In the genomic region with DNA sequence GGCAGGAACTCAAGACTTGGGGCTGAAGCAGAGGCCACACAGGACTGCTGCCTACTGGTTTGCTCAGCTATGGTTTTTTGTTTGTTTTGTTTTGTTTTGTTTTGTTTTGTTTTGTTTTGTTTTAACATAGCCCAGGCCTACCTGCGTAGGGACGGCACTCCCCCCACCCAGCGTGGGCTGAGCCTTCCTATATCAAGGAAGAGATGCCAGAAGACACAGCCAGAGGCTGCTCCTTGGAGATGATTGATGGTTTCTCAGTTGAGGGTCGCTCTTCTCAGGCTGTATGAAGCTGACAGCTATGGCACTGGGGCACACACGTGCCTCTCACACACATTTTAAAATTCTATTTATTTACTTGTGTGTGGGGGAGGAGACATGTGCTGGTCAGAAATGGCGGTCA, we compare ENCODE assay signal across 13 mouse cellular contexts.
"Had no signal": no experiment of that assay in that cellular context is flagged by ENCODE, and none has a peak within 500 bp of the region (broad histone marks: within the 10 kb centered on the region; RNA-seq: fewer than 3 reads in every experiment).

No protein-coding gene starts in this region.

- DNase-seq: kidney, adult 2 months; kidney, postnatal 25 days; left cerebral cortex, postnatal 4 days; lung, adult 18-20 months; retina, postnatal 1 day; right cerebral cortex, postnatal 4 days; thymus, adult 2 months; thymus, postnatal 25 days had no signal

- H3K4me2 ChIP-seq: kidney, embryonic 15.5 days; limb, embryonic 13.5 days; neural tube, embryonic 13.5 days; stomach, embryonic 15.5 days had no signal

- H3K4me1 ChIP-seq: kidney, embryonic 15.5 days; limb, embryonic 13.5 days; neural tube, embryonic 13.5 days; stomach, embryonic 15.5 days had no signal

- H3K27me3 ChIP-seq: kidney, embryonic 15.5 days; limb, embryonic 13.5 days; neural tube, embryonic 13.5 days; stomach, embryonic 15.5 days had no signal

- H3K36me3 ChIP-seq: kidney, embryonic 15.5 days; limb, embryonic 13.5 days; neural tube, embryonic 13.5 days; stomach, embryonic 15.5 days had no signal

- H3K27ac ChIP-seq: kidney, embryonic 15.5 days; limb, embryonic 13.5 days; liver, embryonic 14.5 days; neural tube, embryonic 13.5 days; stomach, embryonic 15.5 days had no signal

- H3K4me3 ChIP-seq: kidney, embryonic 15.5 days; limb, embryonic 13.5 days; neural tube, embryonic 13.5 days; stomach, embryonic 15.5 days had no signal

- H3K9me3 ChIP-seq: limb, embryonic 13.5 days; neural tube, embryonic 13.5 days; stomach, embryonic 15.5 days had no signal

- H3K9ac ChIP-seq: kidney, embryonic 15.5 days; limb, embryonic 13.5 days; liver, embryonic 14.5 days; neural tube, embryonic 13.5 days; stomach, embryonic 15.5 days had no signal
